Mouse (Mus musculus) heart, postnatal 10 days (tissue): ENCODE results near the gene Coa7. TPM values are rescaled to one million over a fixed set of nuclear protein-coding genes. Genes with fewer than 3 reads are reported as not detected.
A peak's percentile ranks its signal among the peaks of the same experiment; 100 is the strongest.

Source experiments
- DNase-seq, 2 experiments: peaks; one replicate each; pipeline ENCODE4 v3.0.0; 2021
- intact Hi-C: fragments of 180-260 bp; cut with DNase I; formaldehyde crosslinking; loops from one replicate; pipeline ENCODE4 v1.15.1; 2025
- total RNA-seq, 2 experiments: library from RNA; stranded (reverse); gene quantifications; 2 replicates each; pipeline ENCODE4 v1.2.3; 2021

Coa7 gene
- 10 to 100 TPM; 45.8 to 48.5 TPM for total RNA-seq

- intact Hi-C loops, result loop anchor here (1.0 to 10.0 kb wide), 6 partner anchors 27 to 403 kb away; partner anchors contain the start of genes Cpt2, Echdc2 and Zyg11b
- DNase-seq, result peak; percentile 97 to 98
Observed at GRCm38 (mm10) chr4:108327730-108328484, at the start of gene Coa7. Gene Coa7, plus strand, starts transcription at chr4:108328140.

DNA sequence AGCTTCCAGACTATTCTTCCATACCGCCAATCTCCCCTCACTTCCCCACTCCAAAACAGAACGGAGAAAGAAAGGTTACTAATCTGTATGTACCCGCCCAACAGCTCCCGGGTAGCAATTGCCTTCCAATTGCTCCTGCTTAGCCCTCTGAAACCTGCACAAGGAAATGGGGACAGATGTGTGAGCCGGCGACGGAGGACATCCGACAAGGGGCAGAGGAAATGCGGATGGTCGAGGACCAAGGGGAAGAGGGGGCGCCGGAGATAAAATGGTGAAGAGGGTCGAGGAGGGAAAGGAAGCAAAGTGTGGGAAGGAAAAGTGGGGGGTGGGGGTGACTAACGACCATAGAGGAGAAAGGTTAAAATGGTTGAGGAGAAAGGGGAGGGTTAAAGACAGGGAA is 27.7 kb upstream of the Coa7 start:
- intact Hi-C loops, result loop anchor here (2.0 kb wide), 1 partner anchor 27 kb away; no protein-coding TSS in a partner anchor
- DNase-seq, result no peak

DNA sequence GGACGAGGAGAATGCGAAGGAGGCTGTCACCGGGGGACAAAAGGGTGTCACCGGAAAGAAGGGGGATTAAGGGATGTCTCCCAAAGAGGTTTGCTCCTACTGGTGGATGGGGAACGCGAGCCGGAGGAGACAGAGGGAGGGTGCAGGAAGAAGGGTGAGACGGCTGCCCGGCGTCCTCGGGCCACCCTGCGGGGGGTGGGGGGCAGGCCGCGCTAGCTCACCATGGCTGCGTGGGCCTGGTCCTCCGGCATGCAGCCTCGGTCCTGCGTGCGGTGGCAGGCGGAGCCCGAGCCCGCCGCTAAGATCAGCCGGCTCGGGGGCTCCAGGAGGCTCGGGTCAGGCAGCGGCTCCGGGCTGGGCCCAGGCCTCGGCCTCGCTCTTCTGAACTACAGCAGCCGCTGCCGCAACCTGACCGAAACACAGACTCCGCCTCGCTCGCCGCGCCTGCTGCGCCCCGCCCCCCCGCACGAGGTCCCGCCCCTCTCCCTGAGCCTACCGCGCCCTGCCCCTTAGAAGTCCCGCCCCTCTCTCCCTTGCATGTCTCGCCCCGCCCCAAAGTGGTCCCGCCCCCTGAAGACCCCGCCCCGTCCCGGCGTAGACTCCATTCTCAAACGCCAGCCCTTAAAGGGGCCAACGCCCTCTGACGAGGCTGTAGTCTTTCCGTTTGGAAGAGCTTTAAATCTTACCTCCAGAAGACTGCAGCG is 27.1 kb upstream of the Coa7 start, which contains the start of gene Zyg11b:
Gene Zyg11b (minus strand): TSS at position 427 of the 704 bp plus-strand sequence.
- intact Hi-C loops, result loop anchor here (2.0 kb wide), 1 partner anchor 26 kb away; no protein-coding TSS in a partner anchor
- DNase-seq, result peak; percentile 91

DNA sequence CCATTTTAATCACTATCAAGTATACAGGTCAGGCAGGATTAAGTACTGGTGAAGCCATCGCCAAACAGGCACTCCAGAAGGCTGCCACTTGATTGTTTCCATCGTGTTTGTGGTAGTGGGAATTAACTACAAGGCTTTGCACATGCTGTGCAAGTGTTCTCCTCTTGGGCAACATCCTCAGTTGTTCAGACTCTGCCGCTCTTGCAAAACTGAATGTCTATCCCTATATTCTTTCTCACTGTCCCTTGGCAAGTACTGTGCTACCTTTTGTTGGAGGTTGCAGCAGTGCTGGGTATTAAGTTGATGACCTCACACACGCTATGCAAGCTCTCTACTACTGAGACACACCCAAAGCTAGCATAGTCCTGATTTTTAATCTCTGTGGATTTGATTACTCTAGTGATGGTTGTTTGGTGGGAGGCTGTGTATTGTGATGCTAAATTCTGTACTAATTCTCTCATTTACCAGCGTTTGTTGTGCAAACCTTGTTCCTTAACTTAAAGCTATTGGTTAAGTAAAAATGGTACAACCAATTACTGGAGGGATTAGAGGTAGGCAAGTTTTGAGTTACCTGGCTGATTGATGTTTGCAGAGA is 25.5 kb upstream of the Coa7 start:
- no peak for DNase-seq
- intact Hi-C loops, result loop anchor here (2.0 kb wide), 1 partner anchor 14 kb away; no protein-coding TSS in a partner anchor

- intact Hi-C loops, result no loop called here
- no peak for DNase-seq
Observed at GRCm38 (mm10) chr4:108310706-108311105, 17.2 kb upstream of the Coa7 start.

DNA sequence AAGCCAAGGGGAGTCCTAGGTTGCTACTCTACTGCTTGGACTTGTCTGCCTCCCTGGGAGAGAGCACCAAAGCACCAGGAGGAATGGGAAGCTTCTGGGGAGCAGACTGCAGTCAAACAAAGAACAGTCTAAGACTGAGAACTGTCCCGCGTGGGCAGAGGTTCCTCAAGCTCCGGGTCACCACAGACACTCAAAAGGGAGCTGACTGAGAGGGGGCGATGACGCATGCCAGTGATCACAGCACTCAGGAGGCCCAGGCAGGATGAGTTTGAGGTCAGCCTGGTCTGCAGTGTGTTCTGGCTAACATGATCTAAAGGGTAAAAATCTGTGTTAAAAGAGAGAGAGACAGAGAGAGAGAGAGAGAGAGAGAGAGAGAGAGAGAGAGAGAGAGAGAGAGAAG is 13.9 kb upstream of the Coa7 start:
- no peak for DNase-seq
- intact Hi-C loops, result no loop called here

DNA sequence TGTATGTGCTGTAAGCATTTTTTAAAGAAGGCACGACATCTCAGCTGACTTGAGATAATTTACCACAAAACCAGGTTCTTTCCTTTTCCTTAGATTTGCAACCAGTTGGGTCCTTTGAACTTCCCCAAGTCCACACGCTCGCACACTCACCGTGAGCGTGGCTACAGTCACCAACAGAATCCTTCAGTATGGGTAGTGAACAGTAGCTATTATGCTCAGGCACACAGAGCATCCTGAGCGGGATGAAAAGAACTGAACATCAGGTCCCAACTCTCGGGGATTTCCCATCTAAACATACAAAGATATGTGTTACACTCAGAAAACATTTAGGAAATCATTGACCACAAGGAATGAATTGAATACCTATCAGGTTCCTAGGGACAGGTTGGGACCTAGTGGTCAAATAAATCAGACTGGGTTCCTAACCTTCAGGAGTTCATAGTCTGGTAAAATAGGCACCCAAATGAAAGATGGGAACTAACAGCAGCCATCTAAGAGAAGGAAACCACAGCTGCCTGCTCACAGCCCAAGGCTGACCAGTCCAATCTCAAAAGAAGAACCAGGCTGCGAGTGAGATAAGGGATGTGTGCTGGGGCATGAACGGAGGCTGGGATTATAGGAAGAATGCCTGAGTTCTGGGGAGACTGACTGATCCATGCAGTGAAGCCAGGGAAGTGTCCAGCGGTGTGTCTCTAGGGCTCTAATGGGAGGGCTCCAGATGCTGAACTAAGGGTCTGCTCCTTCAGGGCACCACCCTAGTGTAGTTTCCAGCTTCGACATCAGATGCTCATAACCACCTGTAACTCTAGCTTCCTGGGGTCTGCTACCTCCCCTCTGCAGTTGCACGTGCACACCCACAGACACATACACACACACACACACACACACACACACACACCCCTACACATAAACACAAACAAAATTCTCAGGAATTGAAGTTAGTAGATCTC is 10.0 kb upstream of the Coa7 start:
- DNase-seq, result no peak
- intact Hi-C loops, result loop anchor here (2.0 to 5.0 kb wide), 2 partner anchors 15 to 376 kb away; no protein-coding TSS in a partner anchor

DNA sequence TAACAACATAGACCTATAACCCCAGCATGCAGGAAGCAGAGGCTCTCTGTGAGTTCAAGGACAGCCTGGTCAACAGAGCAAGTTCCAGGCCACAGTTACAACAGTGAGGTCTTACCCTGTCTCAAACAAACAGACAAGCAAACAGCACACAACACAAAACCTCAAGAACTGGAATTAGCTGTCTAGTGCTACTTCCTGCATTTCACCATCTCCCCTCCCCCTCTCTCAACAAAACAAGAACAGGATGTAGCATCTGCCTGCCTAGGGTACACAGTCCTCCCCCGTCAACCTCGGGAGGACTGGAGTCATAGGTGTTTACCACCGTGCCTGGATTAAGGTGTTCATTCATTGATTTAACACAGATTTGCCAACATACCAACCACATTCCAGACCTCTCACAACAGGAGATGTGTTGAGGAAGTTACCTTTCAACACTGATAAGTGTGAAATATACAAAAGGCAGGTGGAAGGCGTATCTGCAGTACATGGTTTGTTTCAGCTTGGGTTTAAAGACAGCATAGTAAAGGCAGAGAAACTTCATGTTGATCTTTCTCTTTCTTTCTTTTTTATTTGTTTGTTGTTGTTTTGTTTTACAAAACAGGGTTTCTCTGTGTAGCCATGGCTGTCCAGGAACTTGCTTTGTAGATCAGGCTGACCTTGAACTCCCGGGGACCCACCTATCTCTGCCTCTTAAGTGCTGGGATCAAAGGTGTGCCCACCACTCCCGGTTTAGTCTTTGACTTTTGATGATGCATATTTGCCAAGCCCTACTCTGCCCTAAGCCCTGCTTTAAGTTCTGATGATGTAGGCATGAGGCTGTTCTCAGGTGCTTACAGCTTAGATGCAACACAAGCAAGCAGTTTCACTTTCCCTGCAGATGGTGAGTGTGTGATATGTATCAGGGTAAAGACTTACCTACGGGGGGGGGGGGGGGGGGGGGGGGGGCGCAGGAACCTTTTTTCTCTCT is 9.0 kb upstream of the Coa7 start:
- DNase-seq, result peak in 1 of 2 experiments; percentile 30
- intact Hi-C loops, result loop anchor here (5.0 kb wide), 1 partner anchor 377 kb away; no protein-coding TSS in a partner anchor

GRCm38 (mm10) chr4:108319747-108320146 is 8.2 kb upstream of the Coa7 start:
- intact Hi-C loops, result loop anchor here (5.0 to 10.0 kb wide), 3 partner anchors 245 to 395 kb away; partner anchors contain the start of gene Cpt2
- no peak for DNase-seq

DNA sequence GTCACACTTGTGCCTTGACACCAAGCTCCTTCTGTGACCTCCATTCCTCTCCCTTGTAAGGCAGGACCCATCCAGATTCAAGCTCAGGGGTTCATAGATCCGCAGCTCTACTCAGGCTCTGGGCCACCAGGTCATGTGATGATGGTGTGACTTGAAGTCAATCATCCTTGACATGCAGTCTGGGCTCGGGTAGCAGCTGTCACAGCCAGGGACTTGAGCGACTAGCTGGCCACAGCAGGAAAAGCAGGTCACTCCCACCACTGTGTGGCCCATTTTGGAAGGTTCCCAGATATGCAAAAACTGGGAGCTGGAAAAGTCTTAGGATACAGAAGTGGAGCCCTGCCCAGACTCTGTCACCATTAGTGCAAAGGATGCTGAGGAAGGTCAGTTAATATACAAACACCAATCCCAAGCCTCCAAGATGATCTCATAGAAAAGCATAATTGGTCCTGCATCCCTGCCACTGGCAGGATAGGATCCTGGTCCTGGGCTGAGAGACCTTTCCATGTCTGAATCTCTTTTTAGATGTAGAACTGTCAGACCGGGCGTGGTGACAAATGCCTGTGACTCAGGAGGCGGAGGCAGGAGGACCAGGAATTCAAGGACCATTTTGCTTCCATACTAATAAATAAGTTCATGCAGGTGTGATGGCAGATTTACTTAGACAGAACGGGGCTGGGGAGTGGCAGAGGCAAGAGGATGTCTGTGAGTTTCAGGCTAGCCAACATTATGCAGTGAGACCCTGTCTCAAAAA is 7.1 kb upstream of the Coa7 start:
- DNase-seq, result peak; percentile 32
- intact Hi-C loops, result loop anchor here (10.0 kb wide), 2 partner anchors 246 to 396 kb away; partner anchors contain the start of gene Cpt2

- intact Hi-C loops, result loop anchor here (10.0 kb wide), 2 partner anchors 249 to 399 kb away; partner anchors contain the start of gene Cpt2
- DNase-seq, result no peak
Observed at GRCm38 (mm10) chr4:108323588-108323987, 4.4 kb upstream of the Coa7 start.

DNA sequence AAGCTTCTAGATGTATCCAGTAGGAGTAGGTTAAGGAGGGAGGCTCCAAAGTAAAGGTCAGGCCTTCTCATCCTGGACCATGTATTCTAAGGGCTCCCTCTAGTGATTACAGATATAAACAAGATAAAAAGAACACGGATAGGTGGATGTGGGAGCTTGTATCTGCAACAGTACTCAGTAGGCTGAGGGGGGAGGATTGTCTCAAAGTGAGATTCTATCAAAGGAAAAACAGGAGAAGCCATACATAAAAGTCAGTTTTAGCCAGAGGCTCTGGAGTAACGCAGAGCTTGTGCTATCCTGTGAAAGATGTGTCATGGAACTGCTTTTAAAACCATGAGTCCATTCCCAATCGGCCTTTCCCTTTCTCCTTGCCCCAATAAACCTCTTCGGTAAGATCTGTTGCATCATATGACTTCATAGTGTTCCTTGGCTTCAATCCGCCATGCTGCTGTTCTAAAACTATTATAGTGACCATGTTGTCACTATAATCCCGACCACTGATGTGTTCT is 815 bp upstream of the Coa7 start:
- peak; percentile 37 to 41 for DNase-seq
- intact Hi-C loops, result loop anchor here (2.0 to 10.0 kb wide), 5 partner anchors 26 to 402 kb away; partner anchors contain the start of genes Cpt2, Echdc2 and Zyg11b

GRCm38 (mm10) chr4:108329840-108330239 is 1.9 kb downstream of the Coa7 start:
- DNase-seq, result no peak
- intact Hi-C loops, result loop anchor here (5.0 to 10.0 kb wide), 4 partner anchors 78 to 405 kb away; partner anchors contain the start of genes Cpt2 and Echdc2

DNA sequence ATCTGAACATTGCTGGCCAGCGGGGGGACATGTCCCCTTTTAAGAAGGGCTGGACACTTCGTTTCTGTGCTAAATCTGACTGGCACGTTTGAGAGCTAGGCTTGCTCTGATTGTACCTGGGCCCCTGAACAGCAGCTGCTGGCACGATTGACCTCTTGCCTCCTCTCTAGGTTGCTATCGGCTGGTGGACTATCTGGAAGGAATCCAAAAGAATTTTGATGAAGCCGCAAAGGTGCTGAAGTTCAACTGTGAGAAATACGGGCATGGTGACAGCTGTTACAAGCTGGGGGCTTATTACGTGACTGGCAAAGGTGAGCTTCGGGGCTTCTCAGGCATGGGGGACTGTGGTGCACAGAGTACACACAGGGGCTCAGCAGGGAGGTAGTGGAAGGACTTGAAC is 4.1 kb downstream of the Coa7 start:
- intact Hi-C loops, result no loop called here
- no peak for DNase-seq

- intact Hi-C loops, result loop anchor here (5.0 kb wide), 1 partner anchor 282 kb away; the partner anchor contains the start of gene Cc2d1b
- DNase-seq, result no peak
Observed at GRCm38 (mm10) chr4:108335413-108335812, 7.5 kb downstream of the Coa7 start.

- intact Hi-C loops, result loop anchor here (5.0 kb wide), 1 partner anchor 281 kb away; the partner anchor contains the start of gene Cc2d1b
- DNase-seq, result no peak
Observed at GRCm38 (mm10) chr4:108336765-108337164, 8.8 kb downstream of the Coa7 start.

- no peak for DNase-seq
- intact Hi-C loops, result loop anchor here (2.0 to 5.0 kb wide), 2 partner anchors 123 to 279 kb away; partner anchors contain the start of gene Cc2d1b
Observed at GRCm38 (mm10) chr4:108337817-108338216, 9.9 kb downstream of the Coa7 start.
